Mouse (Mus musculus) forebrain, postnatal 0 days (tissue): Measurements from ENCODE around the gene Gm9040. TPM values are rescaled to one million over a fixed set of nuclear protein-coding genes. Genes with fewer than 3 reads are reported as not detected.
"Not testable (repeated sequence)": the region's sequence is repeated elsewhere in the genome, so short reads cannot be mapped to it uniquely, and the experiment has no call there.

Experiments used
- ATAC-seq: fragments of 200-750 bp; cut with Nextera tagmentation; 2 replicates; pipeline ENCODE4 v1.8.0; 2017; ENCODE audit warnings: mild to moderate bottlenecking, moderate library complexity
- DNase-seq: peaks from one replicate; pipeline ENCODE4 v3.0.0-alpha.2; 2015
- H3K27ac ChIP-seq: fragments of 300-500 bp; sonication (generic); 2 replicates; pipeline ENCODE4 v1.5.1; 2014; ENCODE audit warnings: low read depth, mild to moderate bottlenecking, antibody characterized with exemption, low read length, moderate library complexity, mixed read lengths
- H3K27me3 ChIP-seq: fragments of 300-500 bp; sonication (generic); 2 replicates; pipeline ENCODE4 v1.6.1; 2014; ENCODE audit warnings: mild to moderate bottlenecking, low read length, mixed read lengths; ENCODE audit not compliant: insufficient read depth
- H3K36me3 ChIP-seq: fragments of 300-500 bp; sonication (generic); 2 replicates; pipeline ENCODE4 v1.6.1; 2014; ENCODE audit warnings: mild to moderate bottlenecking, moderate library complexity; ENCODE audit not compliant: insufficient read depth
- H3K4me1 ChIP-seq: fragments of 300-500 bp; sonication (generic); 2 replicates; pipeline ENCODE4 v1.6.1; 2014; ENCODE audit warnings: antibody characterized with exemption; ENCODE audit not compliant: insufficient read depth
- H3K4me2 ChIP-seq: fragments of 300-500 bp; sonication (generic); 2 replicates; pipeline ENCODE4 v1.6.1; 2014; ENCODE audit warnings: low read depth, mild to moderate bottlenecking, moderate library complexity
- H3K4me3 ChIP-seq: fragments of 300-500 bp; sonication (generic); 2 replicates; pipeline ENCODE4 v1.5.1; 2014; ENCODE audit warnings: low read depth, low read length, mixed read lengths
- H3K9ac ChIP-seq: fragments of 300-500 bp; sonication (generic); 2 replicates; pipeline ENCODE4 v1.6.1; 2014; ENCODE audit warnings: mild to moderate bottlenecking
- H3K9me3 ChIP-seq: fragments of 300-500 bp; sonication (generic); 2 replicates; pipeline ENCODE4 v1.6.1; 2016; ENCODE audit warnings: low read length
- CTCF ChIP-seq: sonication (generic); IDR thresholded peaks from 2 replicates; pipeline ENCODE4 v1.5.1; 2016; ENCODE audit warnings: antibody characterized with exemption, control low read depth, low read depth
- WGBS: fragments of 180-500 bp; shearing (Covaris S2); extraction: QIAGEN DNeasy Blood & Tissue Kit; methylation state at CpG from one replicate; pipeline ENCODE4 v1.1.7; 2014; 5-methylcytosine and 5-hydroxymethylcytosine counted together
- polyA plus RNA-seq: library from polyadenylated mRNA; unstranded; fragments of >200 nt; fragmentation: Nextera tagmentation; extraction: Ambion mirVana; gene quantifications from 2 replicates; pipeline ENCODE4 v1.2.1, GENCODE M21; 2015
- total RNA-seq: library from RNA; depleted of rRNA; stranded (reverse); fragments of >200 nt; gene quantifications from 2 replicates; pipeline ENCODE4 v1.2.3, GENCODE M21; 2014; rRNA removed

Gene Gm9040
- total and polyA plus RNA-seq, 2 experiments from 2014 or later = not detected

GRCm38 (mm10) chr10:118319024-118319423, 7.7 kb downstream of the Gm9040 start:
- Histone ChIP-seq H3K9ac (no peak overlapping the region), H3K36me3 (no peaks in the 10 kb centered on the region), H3K9me3 (no peaks in the 10 kb centered on the region), H3K4me2 (no peak overlapping the region), H3K27me3 (no peaks in the 10 kb centered on the region), H3K4me3 (no peak overlapping the region), H3K4me1 (no peaks in the 10 kb centered on the region), H3K27ac (no peak overlapping the region)
- no peak for TF ChIP-seq CTCF
- WGBS = 89% methylated on average over 8 of the region's 8 CpGs
- ATAC-seq (no peak), DNase-seq (no peak)

- H3K4me1 ChIP-seq, ATAC-seq, H3K27ac ChIP-seq, DNase-seq, H3K9ac ChIP-seq, H3K27me3 ChIP-seq, H3K36me3 ChIP-seq, H3K4me2 ChIP-seq, H3K9me3 ChIP-seq, H3K4me3 ChIP-seq: not testable (repeated sequence)
- WGBS = 41% methylated on average over 2 of the region's 2 CpGs
Observed at GRCm38 (mm10) chr10:118302133-118302532, 24.6 kb downstream of the Gm9040 start.

- ATAC-seq (no peak), DNase-seq (no peak)
- Histone ChIP-seq H3K36me3 (no peaks in the 10 kb centered on the region), H3K27ac (no peak within 1 kb of the TSS), H3K9ac (no peak within 1 kb of the TSS), H3K9me3 (no peaks in the 10 kb centered on the region), H3K27me3 (no peaks in the 10 kb centered on the region), H3K4me3 (no peak within 1 kb of the TSS), H3K4me2 (no peak within 1 kb of the TSS), H3K4me1 (no peaks in the 10 kb centered on the region)
- 97% methylated on average over 6 of the region's 6 CpGs for WGBS
- no peak for TF ChIP-seq CTCF
Observed at GRCm38 (mm10) chr10:118294938-118295337, 31.8 kb downstream of the Gm9040 start, which contains the start of gene Iltifb. Gene Iltifb (minus strand): TSS chr10:118295038.

GRCm38 (mm10) chr10:118283016-118283415, 43.8 kb downstream of the Gm9040 start:
- not testable (repeated sequence) for H3K4me3 ChIP-seq, H3K27ac ChIP-seq, H3K9me3 ChIP-seq, ATAC-seq, H3K36me3 ChIP-seq, H3K27me3 ChIP-seq, DNase-seq, H3K9ac ChIP-seq, H3K4me2 ChIP-seq, H3K4me1 ChIP-seq
- WGBS = 90% methylated on average over 3 of the region's 5 CpGs

- WGBS = 82% methylated on average over 5 of the region's 7 CpGs
- not testable (repeated sequence) for H3K36me3 ChIP-seq, DNase-seq, H3K9ac ChIP-seq, H3K27ac ChIP-seq, H3K27me3 ChIP-seq, ATAC-seq, H3K4me2 ChIP-seq, H3K4me3 ChIP-seq, H3K9me3 ChIP-seq, H3K4me1 ChIP-seq
Observed at GRCm38 (mm10) chr10:118282565-118282964, 44.2 kb downstream of the Gm9040 start.

- DNase-seq, H3K27me3 ChIP-seq, H3K4me2 ChIP-seq, H3K4me1 ChIP-seq, H3K9me3 ChIP-seq, ATAC-seq, H3K27ac ChIP-seq, H3K9ac ChIP-seq, H3K4me3 ChIP-seq, H3K36me3 ChIP-seq: not testable (repeated sequence)
- no CpG with 5 or more reads among the region's 4 CpGs for WGBS
Observed at GRCm38 (mm10) chr10:118278069-118278468, 48.7 kb downstream of the Gm9040 start.

Other genes with a start within 250 kb of the Gm9040 start
- gene Mdm1, start 185.2 kb downstream of the Gm9040 start, total RNA-seq = 29.2 and 43.0 TPM in 2 replicates
- 17.0 and 22.7 TPM in 2 replicates for gene Mdm1, start 185.2 kb downstream of the Gm9040 start, polyA plus RNA-seq
- gene Il22, start 122.0 kb downstream of the Gm9040 start, total RNA-seq = 0.24 and 0.31 TPM in 2 replicates
- gene Il22, start 122.0 kb downstream of the Gm9040 start, polyA plus RNA-seq = 0.54 and 0.88 TPM in 2 replicates
- gene Gm32717, start 86.2 kb downstream of the Gm9040 start, total RNA-seq = 0.31 TPM in 1 of 2 replicates, not detected in the other
- gene Gm32717, start 86.2 kb downstream of the Gm9040 start, polyA plus RNA-seq = 0.07 TPM in 1 of 2 replicates, not detected in the other
- gene Gm32802, start 68.3 kb downstream of the Gm9040 start, total RNA-seq = 0.31 TPM in 1 of 2 replicates, not detected in the other
- 0.07 TPM in 1 of 2 replicates, not detected in the other for gene Gm32802, start 68.3 kb downstream of the Gm9040 start, polyA plus RNA-seq
- gene Iltifb, start 31.9 kb downstream of the Gm9040 start, total RNA-seq = 0.38 and 2.5 TPM in 2 replicates
- 1.5 and 1.8 TPM in 2 replicates for gene Iltifb, start 31.9 kb downstream of the Gm9040 start, polyA plus RNA-seq
- not detected in 2 replicates for gene Gm9044, start 5.4 kb upstream of the Gm9040 start, total RNA-seq
- gene Gm9044, start 5.4 kb upstream of the Gm9040 start, polyA plus RNA-seq = not detected in 2 replicates
- 0.23 TPM in 1 of 2 replicates, not detected in the other for gene Gm9045, start 10.9 kb upstream of the Gm9040 start, total RNA-seq
- gene Gm9045, start 10.9 kb upstream of the Gm9040 start, polyA plus RNA-seq = not detected in 2 replicates
- not detected in 2 replicates for gene Gm9046, start 16.3 kb upstream of the Gm9040 start, total RNA-seq
- gene Gm9046, start 16.3 kb upstream of the Gm9040 start, polyA plus RNA-seq = not detected in 2 replicates
- 0.08 TPM in 1 of 2 replicates, not detected in the other for gene Gm9048, start 21.7 kb upstream of the Gm9040 start, total RNA-seq
- not detected in 2 replicates for gene Gm9048, start 21.7 kb upstream of the Gm9040 start, polyA plus RNA-seq
- 0.23 TPM in 1 of 2 replicates, not detected in the other for gene Gm9049, start 27.1 kb upstream of the Gm9040 start, total RNA-seq
- gene Gm9049, start 27.1 kb upstream of the Gm9040 start, polyA plus RNA-seq = not detected in 2 replicates
- not detected in 2 replicates for gene Ifng, start 114.1 kb upstream of the Gm9040 start, total RNA-seq
- not detected in 2 replicates for gene Ifng, start 114.1 kb upstream of the Gm9040 start, polyA plus RNA-seq